Mouse (Mus musculus) forebrain, embryonic 14.5 days (tissue): Measurements from ENCODE around the gene Shisa4. TPM values are rescaled to one million over a fixed set of nuclear protein-coding genes. Genes with fewer than 3 reads are reported as not detected.

ENCODE experiments used
- ATAC-seq: fragments of 200-750 bp; cut with Nextera tagmentation; 2 replicates; pipeline ENCODE4 v1.8.0; 2017; ENCODE audit warnings: mild to moderate bottlenecking, moderate library complexity
- DNase-seq: peaks from one replicate; pipeline ENCODE4 v3.0.0-alpha.2; 2015; ENCODE audit warnings: low spot score
- H3K27ac ChIP-seq: fragments of 300-500 bp; sonication (generic); 2 replicates; pipeline ENCODE4 v1.5.1; 2014; ENCODE audit warnings: low read depth, mild to moderate bottlenecking, control low read depth, low read length, moderate library complexity
- H3K27me3 ChIP-seq: fragments of 300-500 bp; sonication (generic); replicated peaks from 2 replicates; pipeline ENCODE4 v1.6.1; 2014; ENCODE audit warnings: low read length, control low read depth, mixed read lengths; ENCODE audit not compliant: control insufficient read depth, insufficient read depth
- H3K36me3 ChIP-seq: fragments of 300-500 bp; sonication (generic); 2 replicates; pipeline ENCODE4 v1.6.1; 2014; ENCODE audit warnings: low read length, control low read depth; ENCODE audit not compliant: control insufficient read depth, insufficient read depth
- H3K4me1 ChIP-seq: fragments of 300-500 bp; sonication (generic); 2 replicates; pipeline ENCODE4 v1.6.1; 2014; ENCODE audit warnings: antibody characterized with exemption, low read length, control low read depth; ENCODE audit not compliant: control insufficient read depth, insufficient read depth
- H3K4me2 ChIP-seq: fragments of 300-500 bp; sonication (generic); 2 replicates; pipeline ENCODE4 v1.6.1; 2014; ENCODE audit warnings: mild to moderate bottlenecking, control low read depth, low read length
- H3K4me3 ChIP-seq: fragments of 300-500 bp; sonication (generic); 2 replicates; pipeline ENCODE4 v1.5.1; 2014; ENCODE audit warnings: low read depth, low read length, control low read depth
- H3K9ac ChIP-seq: fragments of 300-500 bp; sonication (generic); 2 replicates; pipeline ENCODE4 v1.6.1; 2014; ENCODE audit warnings: mild to moderate bottlenecking, low read length, control low read depth, moderate library complexity
- H3K9me3 ChIP-seq: fragments of 300-500 bp; sonication (generic); replicated peaks from 2 replicates; pipeline ENCODE4 v1.6.1; 2016; ENCODE audit warnings: low read length, control low read depth, mixed read lengths; ENCODE audit not compliant: control insufficient read depth
- WGBS: fragments of 180-500 bp; shearing (Covaris S2); extraction: QIAGEN DNeasy Blood & Tissue Kit; methylation state at CpG from one replicate; pipeline ENCODE4 v1.1.7; 2014; 5-methylcytosine and 5-hydroxymethylcytosine counted together
- polyA plus RNA-seq: library from polyadenylated mRNA; unstranded; fragments of >200 nt; fragmentation: Nextera tagmentation; extraction: Ambion mirVana; gene quantifications from 2 replicates; pipeline ENCODE4 v1.2.1, GENCODE M21; 2014

Gene Shisa4
- polyA plus RNA-seq, 1 experiment from 2014 or later, result 62.9 TPM

DNA sequence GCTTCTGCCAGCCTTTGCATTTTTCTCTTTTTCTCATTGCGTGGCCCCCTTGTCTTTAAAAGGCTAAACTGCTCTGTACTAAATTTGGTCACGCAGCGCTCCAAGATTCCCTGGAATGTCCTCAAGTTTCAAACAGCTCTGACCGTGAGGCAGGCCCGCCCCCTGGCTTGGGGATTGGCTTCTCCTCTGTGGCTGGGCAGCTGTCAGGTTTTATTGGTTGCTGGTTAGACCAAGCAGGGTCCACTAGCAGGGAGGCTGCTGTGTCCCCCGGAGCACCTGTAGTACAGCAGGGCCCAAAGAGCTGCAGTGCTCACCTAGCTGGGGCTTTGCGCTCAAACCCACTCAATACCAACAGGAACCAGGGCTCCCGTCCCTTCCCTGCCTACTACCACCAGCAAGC, 50.5 kb downstream of the Shisa4 start, which contains the start of gene Lmod1:
Gene Lmod1 (plus strand): TSS at position 237 of the 400 bp plus-strand sequence.
- no peaks in the 10 kb centered on the region for H3K27me3 ChIP-seq
- ATAC-seq (no peak), DNase-seq (no peak)
- no peaks in the 10 kb centered on the region for H3K4me1 ChIP-seq
- no peak within 1 kb of the TSS for H3K4me2 ChIP-seq
- 20% methylated on average over 8 of the region's 8 CpGs for WGBS
- H3K36me3 ChIP-seq, result no peaks in the 10 kb centered on the region
- H3K27ac ChIP-seq, result no peak within 1 kb of the TSS
- no peaks in the 10 kb centered on the region for H3K9me3 ChIP-seq
- no peak within 1 kb of the TSS for H3K4me3 ChIP-seq
- no peak within 1 kb of the TSS for H3K9ac ChIP-seq

DNA sequence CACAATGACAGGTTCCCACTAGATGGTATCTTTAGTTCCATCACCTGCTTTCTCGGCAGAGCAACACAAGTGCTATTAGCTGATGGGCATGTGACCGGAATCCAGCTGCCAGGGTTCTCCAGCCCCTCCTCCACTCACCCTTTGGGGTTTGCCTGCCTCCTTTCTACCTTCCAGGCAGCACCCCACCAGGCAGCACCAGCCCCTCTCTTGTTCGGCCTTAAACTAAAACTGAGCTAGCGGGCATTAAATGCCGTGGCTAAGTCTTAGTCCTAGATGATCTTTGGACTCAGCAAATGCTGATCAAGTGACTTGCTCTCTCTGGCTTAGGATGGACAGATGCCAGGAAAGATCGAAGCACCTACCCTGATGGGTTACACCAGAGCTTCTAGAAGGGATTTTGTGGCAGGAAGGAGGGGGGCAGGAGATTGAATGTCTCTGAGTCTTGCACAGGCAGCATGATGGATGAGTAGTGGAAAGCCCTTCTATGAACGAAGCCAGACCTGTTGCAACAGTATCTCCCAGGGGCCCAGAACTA, 51.6 kb downstream of the Shisa4 start:
- Histone ChIP-seq H3K4me1 (no peaks in the 10 kb centered on the region), H3K36me3 (no peaks in the 10 kb centered on the region), H3K9ac (no peak overlapping the region), H3K27me3 (no peaks in the 10 kb centered on the region), H3K27ac (no peak overlapping the region), H3K9me3 (no peaks in the 10 kb centered on the region), H3K4me2 (no peak overlapping the region), H3K4me3 (no peak overlapping the region)
- no peak for DNase-seq
- no peak for ATAC-seq
- 88% methylated on average over 7 of the region's 7 CpGs for WGBS

Other genes with a start within 250 kb of the Shisa4 start
- 0.32 and 0.57 TPM in 2 replicates for gene Ptpn7, start 242.5 kb downstream of the Shisa4 start, polyA plus RNA-seq
- gene Arl8a, start 228.4 kb downstream of the Shisa4 start, polyA plus RNA-seq, result 213 and 251 TPM in 2 replicates
- 0.24 and 0.33 TPM in 2 replicates for gene Gpr37l1, start 207.6 kb downstream of the Shisa4 start, polyA plus RNA-seq
- 0.13 and 0.14 TPM in 2 replicates for gene Elf3, start 116.7 kb downstream of the Shisa4 start, polyA plus RNA-seq
- gene Rnpep, start 91.2 kb downstream of the Shisa4 start, polyA plus RNA-seq, result 81.4 and 88.9 TPM in 2 replicates
- gene Timm17a, start 61.5 kb downstream of the Shisa4 start, polyA plus RNA-seq, result 148 and 156 TPM in 2 replicates
- gene Lmod1, start 50.4 kb downstream of the Shisa4 start, polyA plus RNA-seq, result 0.17 and 0.30 TPM in 2 replicates
- gene Ipo9, start 55.3 kb upstream of the Shisa4 start, polyA plus RNA-seq, result 114 and 135 TPM in 2 replicates
- gene Nav1, start 232.1 kb upstream of the Shisa4 start, polyA plus RNA-seq, result 26.1 and 38.3 TPM in 2 replicates